Mouse (Mus musculus): ENCODE measurements around the gene Clasrp. TPM values are rescaled to one million over a fixed set of nuclear protein-coding genes. Genes with fewer than 3 reads are reported as not detected.

Gene Clasrp
- polyA plus RNA-seq (2014; fragmentation: Nextera tagmentation; extraction: Ambion mirVana), result 41.6 and 47.6 TPM in 2 replicates

GRCm38 (mm10) chr7:19603849-19604605, at the start of gene Clasrp:
Gene Clasrp (minus strand): TSS chr7:19604486.
- ATAC-seq (ENCODE audit: low FRiP score) (peak; percentile 88), DNase-seq (ENCODE audit: low spot score) (peak; percentile 93)
- peak within 1 kb of the TSS; percentile 70 for H3K4me2 ChIP-seq (replicated peaks)
- H3K4me3 ChIP-seq (replicated peaks; ENCODE audit: low read length), result peak within 1 kb of the TSS; percentile 79
- peak within 1 kb of the TSS; percentile 94 for H3K9ac ChIP-seq
- no peaks in the 10 kb centered on the region for H3K9me3 ChIP-seq (ENCODE audit: control insufficient read depth, low read length)
- peaks cover 30% of the 10 kb centered on the region for H3K36me3 ChIP-seq (replicated peaks; ENCODE audit: control insufficient read depth, insufficient read depth)
- 1% methylated on average over 50 of the region's 57 CpGs for WGBS
- peaks cover 27% of the 10 kb centered on the region for H3K4me1 ChIP-seq (replicated peaks; ENCODE audit: control insufficient read depth, insufficient read depth, low read length)
- no peaks in the 10 kb centered on the region for H3K27me3 ChIP-seq (ENCODE audit: control insufficient read depth, insufficient read depth, low read length)
- peak within 1 kb of the TSS; percentile 20; the same call in 1 of the 2 replicates for H3K27ac ChIP-seq

GRCm38 (mm10) chr7:19652614-19653013, 48.3 kb upstream of the Clasrp start:
- H3K9ac ChIP-seq, result no peak overlapping the region
- DNase-seq (ENCODE audit: low spot score) (no peak), ATAC-seq (ENCODE audit: low FRiP score) (no peak)
- H3K4me3 ChIP-seq (replicated peaks; ENCODE audit: low read length), result no peak overlapping the region
- WGBS, result 94% methylated on average over 2 of the region's 2 CpGs
- H3K4me2 ChIP-seq (replicated peaks), result no peak overlapping the region
- no peaks in the 10 kb centered on the region for H3K27me3 ChIP-seq (ENCODE audit: control insufficient read depth, insufficient read depth, low read length)
- no peak overlapping the region for H3K27ac ChIP-seq
- no peaks in the 10 kb centered on the region for H3K9me3 ChIP-seq (ENCODE audit: control insufficient read depth, low read length)
- peaks cover 74% of the 10 kb centered on the region for H3K36me3 ChIP-seq (replicated peaks; ENCODE audit: control insufficient read depth, insufficient read depth)
- no peaks in the 10 kb centered on the region for H3K4me1 ChIP-seq (replicated peaks; ENCODE audit: control insufficient read depth, insufficient read depth, low read length)

GRCm38 (mm10) chr7:19651063-19651786, 46.9 kb upstream of the Clasrp start:
- no peak for ATAC-seq (ENCODE audit: low FRiP score)
- Histone ChIP-seq H3K4me2 (replicated peaks) (no peak overlapping the region), H3K9me3 (ENCODE audit: control insufficient read depth, low read length) (no peaks in the 10 kb centered on the region), H3K9ac (no peak overlapping the region), H3K36me3 (replicated peaks; ENCODE audit: control insufficient read depth, insufficient read depth) (peaks cover 86% of the 10 kb centered on the region), H3K4me3 (replicated peaks; ENCODE audit: low read length) (no peak overlapping the region), H3K4me1 (replicated peaks; ENCODE audit: control insufficient read depth, insufficient read depth, low read length) (no peaks in the 10 kb centered on the region), H3K27ac (no peak overlapping the region), H3K27me3 (ENCODE audit: control insufficient read depth, insufficient read depth, low read length) (no peaks in the 10 kb centered on the region)
- 89% methylated on average over 6 of the region's 6 CpGs for WGBS
- DNase-seq (ENCODE audit: low spot score), result no peak

DNA sequence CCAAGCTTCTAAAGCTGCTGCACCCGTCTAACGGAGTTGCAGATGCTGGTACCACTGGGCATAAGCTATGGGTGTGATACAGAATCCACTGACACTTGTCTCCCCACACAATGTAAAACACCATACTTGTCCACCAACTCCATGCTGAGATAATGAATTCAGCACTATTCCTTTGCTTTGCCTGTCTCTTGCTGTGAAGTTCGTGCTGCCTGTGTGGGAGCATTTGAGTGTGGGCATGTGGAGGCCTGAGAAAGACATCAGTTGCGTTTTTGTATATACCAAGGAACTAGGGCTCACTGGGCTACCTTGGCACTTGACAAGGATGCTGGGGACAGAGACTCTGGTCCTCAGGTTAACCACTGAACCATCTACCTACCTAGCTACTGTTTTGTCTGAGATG, 36.9 kb upstream of the Clasrp start:
- no peaks in the 10 kb centered on the region for H3K4me1 ChIP-seq (replicated peaks; ENCODE audit: control insufficient read depth, insufficient read depth, low read length)
- 96% methylated on average over 4 of the region's 4 CpGs for WGBS
- no peaks in the 10 kb centered on the region for H3K9me3 ChIP-seq (ENCODE audit: control insufficient read depth, low read length)
- no peak overlapping the region for H3K4me3 ChIP-seq (replicated peaks; ENCODE audit: low read length)
- H3K27me3 ChIP-seq (ENCODE audit: control insufficient read depth, insufficient read depth, low read length), result no peaks in the 10 kb centered on the region
- H3K36me3 ChIP-seq (replicated peaks; ENCODE audit: control insufficient read depth, insufficient read depth), result peaks cover 100% of the 10 kb centered on the region
- no peak for DNase-seq (ENCODE audit: low spot score)
- no peak overlapping the region for H3K9ac ChIP-seq
- no peak overlapping the region for H3K27ac ChIP-seq
- no peak for ATAC-seq (ENCODE audit: low FRiP score)
- H3K4me2 ChIP-seq (replicated peaks), result no peak overlapping the region

- Histone ChIP-seq H3K4me1 (replicated peaks; ENCODE audit: control insufficient read depth, insufficient read depth, low read length) (no peaks in the 10 kb centered on the region), H3K27ac (no peak overlapping the region), H3K4me3 (replicated peaks; ENCODE audit: low read length) (no peak overlapping the region), H3K9ac (no peak overlapping the region), H3K27me3 (ENCODE audit: control insufficient read depth, insufficient read depth, low read length) (no peaks in the 10 kb centered on the region), H3K36me3 (replicated peaks; ENCODE audit: control insufficient read depth, insufficient read depth) (peaks cover 82% of the 10 kb centered on the region), H3K4me2 (replicated peaks) (no peak overlapping the region), H3K9me3 (ENCODE audit: control insufficient read depth, low read length) (no peaks in the 10 kb centered on the region)
- DNase-seq (ENCODE audit: low spot score) (no peak), ATAC-seq (ENCODE audit: low FRiP score) (no peak)
- 94% methylated on average over 11 of the region's 11 CpGs for whole genome bisulfite sequencing
Measured at GRCm38 (mm10) chr7:19635074-19635827, 31.0 kb upstream of the Clasrp start.

DNA sequence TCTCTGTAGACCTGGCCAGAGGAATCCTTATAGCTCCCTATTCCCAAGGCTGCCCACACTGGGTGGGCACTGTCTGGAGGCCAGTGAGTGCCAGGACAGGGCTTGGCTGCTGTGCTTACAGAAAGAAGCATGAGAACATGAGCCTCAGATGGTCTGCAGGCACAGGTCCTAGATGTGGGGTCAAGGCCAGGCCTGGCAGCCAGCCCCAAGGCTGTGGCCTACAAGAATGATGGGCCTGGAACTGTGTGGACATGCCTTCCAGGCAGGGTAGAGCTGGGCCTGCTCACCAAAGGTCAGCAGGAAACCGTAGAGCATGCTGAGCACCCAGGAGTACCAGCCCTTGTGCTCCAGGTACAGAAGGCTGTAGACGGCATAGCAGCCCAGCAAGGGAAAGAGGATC, 30.3 kb upstream of the Clasrp start:
- Histone ChIP-seq H3K4me2 (replicated peaks) (no peak overlapping the region), H3K9ac (no peak overlapping the region), H3K27me3 (ENCODE audit: control insufficient read depth, insufficient read depth, low read length) (no peaks in the 10 kb centered on the region), H3K9me3 (ENCODE audit: control insufficient read depth, low read length) (no peaks in the 10 kb centered on the region), H3K4me1 (replicated peaks; ENCODE audit: control insufficient read depth, insufficient read depth, low read length) (0 out of 2 replicates have a peak, but pooled peaks cover 3% of the 10 kb centered on the region), H3K36me3 (replicated peaks; ENCODE audit: control insufficient read depth, insufficient read depth) (peaks cover 75% of the 10 kb centered on the region), H3K27ac (no peak overlapping the region), H3K4me3 (replicated peaks; ENCODE audit: low read length) (no peak overlapping the region)
- no peak for ATAC-seq (ENCODE audit: low FRiP score)
- no peak for DNase-seq (ENCODE audit: low spot score)
- 98% methylated on average over 2 of the region's 2 CpGs for WGBS

DNA sequence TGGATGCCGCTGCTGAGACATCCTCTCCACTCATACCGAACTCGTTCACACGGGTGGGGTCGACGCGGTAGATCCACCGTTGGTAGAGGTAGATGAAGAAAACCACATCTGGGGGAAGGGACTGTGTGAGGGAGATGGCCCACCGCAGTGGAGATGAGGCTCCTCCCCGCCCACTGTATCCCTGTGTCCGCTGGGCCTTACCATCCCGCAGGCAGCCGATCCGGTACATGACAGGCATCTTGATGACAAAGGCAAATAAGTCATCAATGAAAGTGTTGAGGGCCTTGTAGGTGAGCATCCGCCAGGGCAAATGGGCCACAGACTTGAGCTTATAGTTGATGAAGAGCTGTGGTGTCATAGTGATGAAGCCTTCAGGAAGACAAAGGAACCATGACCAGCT, 29.6 kb upstream of the Clasrp start:
- Histone ChIP-seq H3K9me3 (ENCODE audit: control insufficient read depth, low read length) (no peaks in the 10 kb centered on the region), H3K4me3 (replicated peaks; ENCODE audit: low read length) (no peak overlapping the region), H3K36me3 (replicated peaks; ENCODE audit: control insufficient read depth, insufficient read depth) (peaks cover 68% of the 10 kb centered on the region), H3K9ac (no peak overlapping the region), H3K4me2 (replicated peaks) (no peak overlapping the region), H3K27me3 (ENCODE audit: control insufficient read depth, insufficient read depth, low read length) (no peaks in the 10 kb centered on the region), H3K4me1 (replicated peaks; ENCODE audit: control insufficient read depth, insufficient read depth, low read length) (0 out of 2 replicates have a peak, but pooled peaks cover 3% of the 10 kb centered on the region), H3K27ac (no peak overlapping the region)
- ATAC-seq (ENCODE audit: low FRiP score), result no peak
- 95% methylated on average over 15 of the region's 15 CpGs for WGBS
- no peak for DNase-seq (ENCODE audit: low spot score)

DNA sequence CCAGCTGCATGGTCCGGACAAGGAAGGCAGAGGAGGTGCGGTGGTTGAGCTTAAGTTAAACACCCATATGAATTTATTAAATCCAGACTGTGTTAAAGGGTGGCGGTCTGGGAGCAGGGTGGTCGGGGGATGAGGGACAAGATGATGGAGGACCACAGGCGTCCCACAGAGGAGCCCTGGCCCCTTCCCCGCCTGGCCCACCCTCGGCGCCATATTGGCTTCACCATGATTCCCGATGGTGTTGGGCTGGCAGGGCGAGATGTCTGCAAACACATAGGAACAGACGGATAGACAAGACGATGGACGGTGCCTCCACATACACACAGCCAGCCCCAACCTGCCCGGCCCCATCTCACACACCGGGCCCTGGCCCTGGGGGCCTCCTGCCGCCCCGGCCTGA, 28.9 kb upstream of the Clasrp start:
- no peak for ATAC-seq (ENCODE audit: low FRiP score)
- peaks cover 61% of the 10 kb centered on the region for H3K36me3 ChIP-seq (replicated peaks; ENCODE audit: control insufficient read depth, insufficient read depth)

GRCm38 (mm10) chr7:19632720-19633119, 28.4 kb upstream of the Clasrp start:
- ATAC-seq (ENCODE audit: low FRiP score), result no peak

More for the DNA sequence above, 28.9 kb upstream of the Clasrp start:
- DNase-seq (ENCODE audit: low spot score), result no peak
- H3K9ac ChIP-seq, result no peak overlapping the region
- no peak overlapping the region for H3K4me3 ChIP-seq (replicated peaks; ENCODE audit: low read length)
- no peak overlapping the region for H3K27ac ChIP-seq
- no peaks in the 10 kb centered on the region for H3K27me3 ChIP-seq (ENCODE audit: control insufficient read depth, insufficient read depth, low read length)
- H3K4me2 ChIP-seq (replicated peaks), result no peak overlapping the region
- WGBS, result 93% methylated on average over 17 of the region's 17 CpGs
- no peaks in the 10 kb centered on the region for H3K9me3 ChIP-seq (ENCODE audit: control insufficient read depth, low read length)
- H3K4me1 ChIP-seq (replicated peaks; ENCODE audit: control insufficient read depth, insufficient read depth, low read length), result 0 out of 2 replicates have a peak, but pooled peaks cover 5% of the 10 kb centered on the region

More at GRCm38 (mm10) chr7:19632720-19633119, 28.4 kb upstream of the Clasrp start:
- DNase-seq (ENCODE audit: low spot score), result no peak
- 0 out of 2 replicates have a peak, but pooled peaks cover 6% of the 10 kb centered on the region for H3K4me1 ChIP-seq (replicated peaks; ENCODE audit: control insufficient read depth, insufficient read depth, low read length)
- no peak overlapping the region for H3K4me3 ChIP-seq (replicated peaks; ENCODE audit: low read length)
- no peak overlapping the region for H3K27ac ChIP-seq
- H3K4me2 ChIP-seq (replicated peaks), result no peak overlapping the region
- no peaks in the 10 kb centered on the region for H3K27me3 ChIP-seq (ENCODE audit: control insufficient read depth, insufficient read depth, low read length)
- no peaks in the 10 kb centered on the region for H3K9me3 ChIP-seq (ENCODE audit: control insufficient read depth, low read length)
- no peak overlapping the region for H3K9ac ChIP-seq
- peaks cover 57% of the 10 kb centered on the region for H3K36me3 ChIP-seq (replicated peaks; ENCODE audit: control insufficient read depth, insufficient read depth)
